Mouse (Mus musculus): Measurements from ENCODE around the gene Rbm19.

DNA sequence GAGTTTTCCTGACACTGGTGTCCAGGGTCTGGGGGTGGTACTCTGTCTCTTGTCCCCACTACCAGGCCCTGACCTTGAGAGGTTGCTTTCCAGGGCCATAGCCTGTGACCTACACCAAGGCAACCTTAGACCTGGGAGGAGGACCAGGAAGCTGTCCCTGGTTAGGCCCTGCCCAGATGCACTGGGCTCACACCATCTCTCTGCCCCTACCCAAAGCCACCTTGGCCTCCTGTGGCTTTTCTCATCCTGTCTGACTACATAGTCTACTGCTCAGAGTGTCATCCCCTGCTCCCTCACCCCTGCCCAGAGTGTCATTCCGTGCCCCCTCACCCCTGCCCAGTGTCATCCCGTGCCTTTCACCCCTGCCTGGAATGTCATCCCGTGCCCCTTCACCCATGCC is 19.6 kb downstream of the Rbm19 start:
- no peak for TF ChIP-seq CTCF (IDR thresholded peaks at IDR 0.05; ENCODE audit: low read depth, low read length)
- no peak for TF ChIP-seq TAL1 (conservative IDR thresholded peaks at IDR 0.05; ENCODE audit: low read depth, low read length)
